Mouse (Mus musculus): Measurements from ENCODE around the gene Nat8. TPM values are rescaled to one million over a fixed set of nuclear protein-coding genes. Genes with fewer than 3 reads are reported as not detected.
"Not testable (repeated sequence)": the region's sequence is repeated elsewhere in the genome, so short reads cannot be mapped to it uniquely, and the experiment has no call there.

Nat8 gene
- polyA plus RNA-seq, 1 experiment from 2014 or later: 0.13 TPM

DNA sequence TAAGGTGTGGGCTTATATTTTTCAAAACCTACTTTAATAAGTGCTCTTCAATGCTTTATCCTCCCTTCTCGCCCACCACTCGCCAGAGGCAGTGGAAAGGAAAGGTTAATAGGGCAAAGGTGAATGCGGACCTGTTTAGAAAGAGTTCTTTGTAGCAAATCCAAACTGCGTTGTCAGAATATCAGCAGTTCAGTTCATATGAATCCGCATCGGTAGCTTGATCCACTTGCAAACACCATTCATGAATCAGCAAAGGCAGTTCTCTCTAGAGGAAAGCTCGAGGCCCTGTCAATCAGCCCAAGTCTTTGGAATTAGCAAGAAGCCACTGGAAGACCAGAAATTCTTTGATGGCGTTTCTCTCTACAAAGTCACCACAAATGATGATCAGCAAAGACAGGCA lies 6.8 kb upstream of the Nat8 start:
- Histone ChIP-seq H3K4me2 (ENCODE audit: low read depth, low read length) (no peak overlapping the region), H3K4me3 (ENCODE audit: low read length) (no peak overlapping the region), H3K9ac (ENCODE audit: low read length) (no peak overlapping the region), H3K27ac (ENCODE audit: low read length) (no peak overlapping the region), H3K36me3 (ENCODE audit: control insufficient read depth, insufficient read depth) (no peaks in the 10 kb centered on the region), H3K9me3 (replicated peaks; ENCODE audit: control insufficient read depth, low read length) (no peaks in the 10 kb centered on the region), H3K4me1 (ENCODE audit: control insufficient read depth, insufficient read depth, low read length) (no peaks in the 10 kb centered on the region), H3K27me3 (ENCODE audit: control insufficient read depth, insufficient read depth, low read length) (no peaks in the 10 kb centered on the region)
- ATAC-seq (replicated peaks; ENCODE audit: extremely low read depth, insufficient read depth, low FRiP score): no peak
- 77% methylated on average over 8 of the region's 8 CpGs for WGBS

DNA sequence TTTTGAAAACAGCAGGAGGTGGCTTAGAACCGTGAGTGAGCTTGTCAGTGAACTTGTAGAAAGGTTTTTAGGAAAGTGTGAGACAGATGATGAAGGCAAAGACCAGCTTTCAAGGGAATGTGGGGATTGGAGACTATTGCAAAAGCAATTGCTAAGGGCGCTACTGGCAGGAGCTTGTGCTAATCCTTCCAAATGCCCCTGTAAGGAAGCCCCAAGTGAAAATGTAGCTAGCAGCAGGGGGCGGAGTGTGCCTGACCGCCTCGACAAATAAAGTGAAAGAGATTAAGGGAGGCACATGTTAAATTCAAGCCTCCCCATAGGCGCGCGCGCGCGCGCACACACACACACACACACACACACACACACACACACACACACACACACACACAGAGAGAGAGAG lies 5.4 kb upstream of the Nat8 start:
- H3K27me3 ChIP-seq (ENCODE audit: control insufficient read depth, insufficient read depth, low read length); H3K9ac ChIP-seq (ENCODE audit: low read length); H3K27ac ChIP-seq (ENCODE audit: low read length); H3K4me1 ChIP-seq (ENCODE audit: control insufficient read depth, insufficient read depth, low read length); H3K9me3 ChIP-seq (replicated peaks; ENCODE audit: control insufficient read depth, low read length); H3K36me3 ChIP-seq (ENCODE audit: control insufficient read depth, insufficient read depth): not testable (repeated sequence)
- Histone ChIP-seq H3K4me3 (ENCODE audit: low read length) (peak overlapping the region; percentile 22), H3K4me2 (ENCODE audit: low read depth, low read length) (peak overlapping the region; percentile 49)
- 18% methylated on average over 12 of the region's 12 CpGs for WGBS
- ATAC-seq (replicated peaks; ENCODE audit: extremely low read depth, insufficient read depth, low FRiP score): peak; percentile 81

DNA sequence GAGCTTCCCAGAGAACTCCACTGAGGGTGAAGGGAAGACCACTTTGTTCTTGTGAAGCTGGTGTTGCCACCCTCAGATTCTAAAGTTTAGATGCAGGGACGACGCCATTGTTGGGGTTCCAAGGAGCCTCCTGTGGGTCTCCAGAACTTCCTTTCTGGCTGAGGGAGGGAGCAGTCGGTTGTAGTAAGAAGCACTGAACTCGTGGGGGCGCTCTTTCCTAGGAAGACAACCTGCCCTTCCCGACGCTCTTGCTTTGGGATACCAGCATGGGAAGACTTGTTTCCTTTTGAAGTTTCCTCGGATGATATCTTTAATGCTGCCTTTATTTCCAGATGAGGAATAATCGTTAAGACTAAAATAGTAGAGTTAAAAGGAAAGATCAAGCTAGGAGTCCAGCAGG lies 4.9 kb upstream of the Nat8 start:
- H3K27me3 ChIP-seq (ENCODE audit: control insufficient read depth, insufficient read depth, low read length); H3K27ac ChIP-seq (ENCODE audit: low read length); H3K36me3 ChIP-seq (ENCODE audit: control insufficient read depth, insufficient read depth); H3K9me3 ChIP-seq (replicated peaks; ENCODE audit: control insufficient read depth, low read length); H3K4me3 ChIP-seq (ENCODE audit: low read length); H3K4me1 ChIP-seq (ENCODE audit: control insufficient read depth, insufficient read depth, low read length); H3K9ac ChIP-seq (ENCODE audit: low read length); ATAC-seq (replicated peaks; ENCODE audit: extremely low read depth, insufficient read depth, low FRiP score): not testable (repeated sequence)
- 16% methylated on average over 8 of the region's 9 CpGs for WGBS
- peak overlapping the region; percentile 49 for H3K4me2 ChIP-seq (ENCODE audit: low read depth, low read length)

DNA sequence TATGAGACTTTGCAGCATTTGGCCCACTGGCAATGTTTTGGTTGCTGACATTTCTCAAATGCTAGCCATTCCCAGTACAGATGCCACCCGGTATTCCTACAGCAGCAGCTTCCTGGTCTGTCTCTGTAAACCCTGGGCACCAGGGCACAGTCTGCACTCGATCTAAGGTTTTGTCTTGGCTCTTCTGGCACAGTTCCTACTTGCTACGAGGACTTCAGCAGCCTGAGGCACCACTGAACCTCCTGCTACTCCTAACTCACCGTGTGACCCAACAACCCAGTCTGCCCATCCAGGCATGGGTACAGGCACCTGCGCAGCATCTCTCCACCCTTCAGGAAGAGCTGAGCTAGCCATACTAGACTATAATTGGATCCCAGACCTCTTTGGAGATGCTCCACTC lies 4.2 kb upstream of the Nat8 start:
- not testable (repeated sequence) for ATAC-seq (replicated peaks; ENCODE audit: extremely low read depth, insufficient read depth, low FRiP score); H3K4me2 ChIP-seq (ENCODE audit: low read depth, low read length); H3K27me3 ChIP-seq (ENCODE audit: control insufficient read depth, insufficient read depth, low read length); H3K36me3 ChIP-seq (ENCODE audit: control insufficient read depth, insufficient read depth); H3K4me1 ChIP-seq (ENCODE audit: control insufficient read depth, insufficient read depth, low read length); H3K9ac ChIP-seq (ENCODE audit: low read length); H3K9me3 ChIP-seq (replicated peaks; ENCODE audit: control insufficient read depth, low read length); H3K4me3 ChIP-seq (ENCODE audit: low read length); H3K27ac ChIP-seq (ENCODE audit: low read length)
- WGBS: 77% methylated on average over 5 of the region's 5 CpGs

DNA sequence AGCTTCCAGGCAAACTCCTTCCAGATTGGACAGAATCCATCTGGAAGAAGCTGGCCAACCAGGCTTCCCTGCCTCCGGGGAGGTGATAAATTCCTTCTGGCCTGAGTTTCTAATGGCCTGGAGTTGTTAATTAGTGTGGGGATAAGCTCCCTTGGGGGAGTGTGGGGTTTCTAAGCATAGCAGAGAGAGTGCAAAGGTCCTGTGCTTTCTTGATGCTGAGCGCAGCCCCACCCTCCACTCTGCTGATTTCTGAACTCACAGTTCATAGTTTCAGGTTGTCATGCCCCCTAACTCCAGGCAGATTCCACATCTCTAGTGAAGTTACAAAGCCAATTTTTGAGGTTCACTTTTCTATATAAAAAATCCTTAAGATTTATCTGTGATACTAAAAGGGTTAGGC lies 3.2 kb upstream of the Nat8 start:
- not testable (repeated sequence) for H3K27ac ChIP-seq (ENCODE audit: low read length); H3K27me3 ChIP-seq (ENCODE audit: control insufficient read depth, insufficient read depth, low read length); H3K4me2 ChIP-seq (ENCODE audit: low read depth, low read length); H3K9me3 ChIP-seq (replicated peaks; ENCODE audit: control insufficient read depth, low read length); H3K36me3 ChIP-seq (ENCODE audit: control insufficient read depth, insufficient read depth); ATAC-seq (replicated peaks; ENCODE audit: extremely low read depth, insufficient read depth, low FRiP score); H3K4me1 ChIP-seq (ENCODE audit: control insufficient read depth, insufficient read depth, low read length); H3K9ac ChIP-seq (ENCODE audit: low read length); H3K4me3 ChIP-seq (ENCODE audit: low read length)
- WGBS: 59% methylated on average over 1 of the region's 2 CpGs

DNA sequence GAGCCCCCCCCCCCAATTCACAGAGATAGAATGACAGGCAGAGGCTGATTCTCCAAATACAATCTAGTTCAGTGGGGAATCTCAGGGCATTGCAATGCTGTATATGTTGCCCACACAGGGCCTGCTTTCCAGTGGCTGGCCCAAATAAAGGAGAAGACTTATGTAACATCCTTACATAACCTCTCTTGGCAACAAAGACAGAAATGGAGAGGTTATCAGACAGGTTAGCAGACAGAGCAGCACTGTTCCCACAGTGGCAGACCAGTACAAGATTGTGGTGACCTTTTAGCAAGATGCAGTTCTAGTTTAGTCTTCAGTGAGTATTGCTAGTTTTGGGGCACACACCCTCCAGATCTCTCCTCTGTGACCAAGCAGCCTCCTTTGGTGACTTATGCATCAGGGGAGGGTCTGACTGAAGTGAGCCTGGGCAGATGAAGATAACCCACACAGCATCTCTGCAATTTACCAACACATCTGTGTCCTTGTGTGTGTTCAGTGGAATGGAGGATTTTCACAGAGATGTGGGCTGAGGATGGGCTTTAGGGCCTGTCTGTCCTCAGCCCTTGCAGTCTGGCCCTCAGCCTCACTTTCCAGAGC lies 2.7 kb upstream of the Nat8 start:
- not testable (repeated sequence) for H3K36me3 ChIP-seq (ENCODE audit: control insufficient read depth, insufficient read depth); H3K9me3 ChIP-seq (replicated peaks; ENCODE audit: control insufficient read depth, low read length); H3K4me1 ChIP-seq (ENCODE audit: control insufficient read depth, insufficient read depth, low read length); H3K27me3 ChIP-seq (ENCODE audit: control insufficient read depth, insufficient read depth, low read length); H3K4me3 ChIP-seq (ENCODE audit: low read length); H3K27ac ChIP-seq (ENCODE audit: low read length); ATAC-seq (replicated peaks; ENCODE audit: extremely low read depth, insufficient read depth, low FRiP score); H3K4me2 ChIP-seq (ENCODE audit: low read depth, low read length); H3K9ac ChIP-seq (ENCODE audit: low read length)

DNA sequence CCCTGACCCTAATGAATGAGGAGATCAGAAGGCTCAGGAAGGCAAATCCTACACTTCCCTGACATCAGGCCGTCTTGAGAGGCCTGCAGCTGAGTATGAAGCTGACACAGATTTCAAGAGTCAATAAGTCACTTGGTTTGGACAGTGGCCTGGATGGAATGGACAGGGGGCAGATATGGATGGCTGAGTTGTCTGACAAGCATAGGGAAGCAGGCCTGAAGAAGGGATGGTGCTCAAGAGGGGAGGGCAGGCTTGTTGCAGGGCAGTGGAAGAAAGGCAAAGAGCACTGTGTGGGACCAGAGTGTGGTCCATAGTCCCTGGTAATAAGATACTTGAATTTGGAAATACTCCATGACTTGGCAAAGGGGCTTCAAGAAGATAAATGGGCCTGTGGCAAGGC lies 2.4 kb downstream of the Nat8 start:
- no peak overlapping the region for H3K27ac ChIP-seq (ENCODE audit: low read length)
- H3K9me3 ChIP-seq (replicated peaks; ENCODE audit: control insufficient read depth, low read length): no peaks in the 10 kb centered on the region
- WGBS: 50% methylated on average over 1 of the region's 1 CpGs
- H3K27me3 ChIP-seq (ENCODE audit: control insufficient read depth, insufficient read depth, low read length): no peaks in the 10 kb centered on the region
- H3K4me3 ChIP-seq (ENCODE audit: low read length): no peak overlapping the region
- H3K4me2 ChIP-seq (ENCODE audit: low read depth, low read length): no peak overlapping the region
- H3K4me1 ChIP-seq (ENCODE audit: control insufficient read depth, insufficient read depth, low read length): no peaks in the 10 kb centered on the region
- H3K9ac ChIP-seq (ENCODE audit: low read length): no peak overlapping the region
- no peaks in the 10 kb centered on the region for H3K36me3 ChIP-seq (ENCODE audit: control insufficient read depth, insufficient read depth)
- ATAC-seq (replicated peaks; ENCODE audit: extremely low read depth, insufficient read depth, low FRiP score): no peak

DNA sequence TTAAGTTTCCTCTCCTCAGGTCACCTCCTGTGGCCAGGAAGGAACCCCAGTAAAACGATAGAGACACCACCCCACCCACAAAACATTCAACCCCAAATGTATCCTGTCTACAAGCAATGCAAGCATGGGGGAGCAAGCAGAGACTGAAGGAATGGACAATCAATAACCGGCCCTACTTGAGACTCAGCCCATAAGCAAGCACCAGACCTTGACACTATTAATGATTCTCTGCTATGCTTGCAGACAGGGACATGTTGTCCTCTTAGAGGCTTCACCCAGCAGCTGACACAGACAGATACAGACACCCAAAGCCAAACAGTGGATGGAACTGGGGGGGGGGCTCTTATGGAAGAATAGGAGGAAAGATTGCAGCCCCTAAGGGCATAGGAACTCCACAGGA lies 6.0 kb downstream of the Nat8 start:
- no peaks in the 10 kb centered on the region for H3K27me3 ChIP-seq (ENCODE audit: control insufficient read depth, insufficient read depth, low read length)
- no peaks in the 10 kb centered on the region for H3K36me3 ChIP-seq (ENCODE audit: control insufficient read depth, insufficient read depth)
- WGBS: 81% methylated on average over 2 of the region's 2 CpGs
- H3K4me3 ChIP-seq (ENCODE audit: low read length): no peak overlapping the region
- no peaks in the 10 kb centered on the region for H3K9me3 ChIP-seq (replicated peaks; ENCODE audit: control insufficient read depth, low read length)
- H3K9ac ChIP-seq (ENCODE audit: low read length): no peak overlapping the region
- H3K4me1 ChIP-seq (ENCODE audit: control insufficient read depth, insufficient read depth, low read length): no peaks in the 10 kb centered on the region
- H3K27ac ChIP-seq (ENCODE audit: low read length): no peak overlapping the region
- H3K4me2 ChIP-seq (ENCODE audit: low read depth, low read length): no peak overlapping the region
- ATAC-seq (replicated peaks; ENCODE audit: extremely low read depth, insufficient read depth, low FRiP score): no peak

DNA sequence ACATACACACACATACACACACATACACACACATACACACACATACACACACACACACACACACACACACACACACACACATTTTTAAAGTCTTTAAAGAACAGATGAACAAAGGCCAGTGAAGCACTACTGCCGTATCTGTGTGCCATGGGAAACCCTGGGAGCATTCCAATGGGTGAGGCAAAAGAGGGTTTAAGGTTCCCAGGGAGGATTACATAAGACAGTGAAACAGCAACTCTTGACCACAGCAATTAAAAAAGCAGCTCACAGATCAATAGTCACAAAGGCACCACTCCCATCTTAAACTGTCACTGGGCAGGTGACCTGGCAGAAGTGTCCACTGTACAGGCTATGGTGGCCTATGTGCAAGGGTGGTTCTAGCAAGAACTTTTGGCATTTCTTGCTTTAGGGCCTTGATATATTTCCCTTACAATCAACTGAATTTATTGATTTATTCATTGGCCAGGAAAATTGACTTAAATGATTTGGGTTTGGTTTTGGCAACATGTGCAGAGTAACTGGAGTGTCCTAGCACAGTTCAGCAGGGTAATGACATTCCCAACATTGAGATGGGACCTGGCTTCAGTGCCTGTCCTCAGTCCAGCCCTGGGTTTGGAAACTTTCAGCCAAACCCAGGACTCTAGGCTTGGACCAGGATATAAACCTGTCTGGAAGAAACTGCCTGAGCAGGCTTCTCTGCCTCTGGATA lies 8.3 kb downstream of the Nat8 start:
- H3K36me3 ChIP-seq (ENCODE audit: control insufficient read depth, insufficient read depth): no peaks in the 10 kb centered on the region
- H3K9ac ChIP-seq (ENCODE audit: low read length): no peak overlapping the region
- H3K27ac ChIP-seq (ENCODE audit: low read length): no peak overlapping the region
- H3K4me3 ChIP-seq (ENCODE audit: low read length): no peak overlapping the region
- ATAC-seq (replicated peaks; ENCODE audit: extremely low read depth, insufficient read depth, low FRiP score): no peak
- no peaks in the 10 kb centered on the region for H3K27me3 ChIP-seq (ENCODE audit: control insufficient read depth, insufficient read depth, low read length)
- no peak overlapping the region for H3K4me2 ChIP-seq (ENCODE audit: low read depth, low read length)
- H3K9me3 ChIP-seq (replicated peaks; ENCODE audit: control insufficient read depth, low read length): no peaks in the 10 kb centered on the region
- no peaks in the 10 kb centered on the region for H3K4me1 ChIP-seq (ENCODE audit: control insufficient read depth, insufficient read depth, low read length)
- WGBS: 88% methylated on average over 1 of the region's 1 CpGs

All from heart, embryonic 16.5 days (tissue).